Mouse (Mus musculus) bone marrow, adult 2 months (tissue): ENCODE results near the gene Cmtm5.

Experiments
- CTCF ChIP-seq: fragments of 200-500 bp; IDR thresholded peaks from 2 replicates; pipeline ENCODE4 v1.5.1; 2011; ENCODE audit warnings: low read length, control low read depth; ENCODE audit not compliant: control insufficient read depth, insufficient read depth
- POLR2A ChIP-seq: fragments of 200-500 bp; IDR thresholded peaks from 2 replicates; pipeline ENCODE4 v1.6.1; 2011; ENCODE audit warnings: low read depth, mild to moderate bottlenecking, control low read depth, low read length, borderline replicate concordance; ENCODE audit not compliant: control insufficient read depth

DNA sequence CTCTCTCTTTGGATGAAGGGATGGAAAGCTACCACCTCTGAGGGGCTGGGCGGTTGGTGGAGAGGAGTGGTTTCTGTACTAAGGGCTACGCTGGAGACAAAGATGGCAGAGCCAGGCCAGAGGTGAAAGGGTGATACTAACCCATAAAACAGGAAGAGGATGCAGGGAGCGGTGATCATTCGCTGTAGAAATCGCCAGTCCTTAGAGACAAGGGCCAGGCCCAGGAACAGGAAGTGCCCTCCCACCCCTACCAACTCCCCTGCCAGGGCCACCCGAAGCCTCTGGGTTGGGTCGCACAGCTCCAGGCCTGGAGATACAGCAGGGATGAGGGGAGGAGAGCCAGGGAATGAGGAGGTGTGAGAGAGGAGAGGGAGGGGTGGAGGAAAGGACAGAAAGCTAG, 27.4 kb upstream of the Cmtm5 start:
- no peak for TF ChIP-seq CTCF
- TF ChIP-seq POLR2A, result no peak
